Mouse (Mus musculus) intestine, embryonic 15.5 days (tissue): ENCODE results near the gene Psmb8. TPM values are rescaled to one million over a fixed set of nuclear protein-coding genes. Genes with fewer than 3 reads are reported as not detected.

Experiments used
- ATAC-seq: fragments of 200-750 bp; cut with Nextera tagmentation; 2 replicates; pipeline ENCODE4 v1.8.0; 2017; ENCODE audit warnings: moderate TSS enrichment, moderate library complexity
- H3K27ac ChIP-seq: fragments of 300-500 bp; sonication (generic); 2 replicates; pipeline ENCODE4 v1.5.1; 2015; ENCODE audit warnings: mild to moderate bottlenecking, inconsistent platforms
- H3K27me3 ChIP-seq: fragments of 300-500 bp; sonication (generic); replicated peaks from 2 replicates; pipeline ENCODE4 v1.6.1; 2015; ENCODE audit warnings: inconsistent platforms
- H3K36me3 ChIP-seq: fragments of 300-500 bp; sonication (generic); 2 replicates; pipeline ENCODE4 v1.6.1; 2015; ENCODE audit warnings: inconsistent platforms
- H3K4me1 ChIP-seq: fragments of 300-500 bp; sonication (generic); replicated peaks from 2 replicates; pipeline ENCODE4 v1.6.1; 2015; ENCODE audit warnings: inconsistent platforms
- H3K4me2 ChIP-seq: fragments of 300-500 bp; sonication (generic); replicated peaks from 2 replicates; pipeline ENCODE4 v1.6.1; 2015; ENCODE audit warnings: mild to moderate bottlenecking, inconsistent platforms
- H3K4me3 ChIP-seq: fragments of 300-500 bp; sonication (generic); replicated peaks from 2 replicates; pipeline ENCODE4 v1.5.1; 2015; ENCODE audit warnings: inconsistent platforms
- H3K9ac ChIP-seq: fragments of 300-500 bp; sonication (generic); 2 replicates; pipeline ENCODE4 v1.6.1; 2015; ENCODE audit warnings: inconsistent platforms
- H3K9me3 ChIP-seq: fragments of 300-500 bp; sonication (generic); 2 replicates; pipeline ENCODE4 v1.6.1; 2016; ENCODE audit warnings: inconsistent platforms
- WGBS: fragments of 180-500 bp; shearing (Covaris S2); methylation state at CpG from one replicate; pipeline ENCODE4 v1.1.7; 2015; 5-methylcytosine and 5-hydroxymethylcytosine counted together
- polyA plus RNA-seq: library from polyadenylated mRNA; unstranded; fragments of >200 nt; fragmentation: Nextera tagmentation; extraction: Ambion mirVana; gene quantifications from 2 replicates; pipeline ENCODE4 v1.2.1, GENCODE M21; 2015

Psmb8 gene
- polyA plus RNA-seq, 1 experiment from 2014 or later: 15.5 TPM

DNA sequence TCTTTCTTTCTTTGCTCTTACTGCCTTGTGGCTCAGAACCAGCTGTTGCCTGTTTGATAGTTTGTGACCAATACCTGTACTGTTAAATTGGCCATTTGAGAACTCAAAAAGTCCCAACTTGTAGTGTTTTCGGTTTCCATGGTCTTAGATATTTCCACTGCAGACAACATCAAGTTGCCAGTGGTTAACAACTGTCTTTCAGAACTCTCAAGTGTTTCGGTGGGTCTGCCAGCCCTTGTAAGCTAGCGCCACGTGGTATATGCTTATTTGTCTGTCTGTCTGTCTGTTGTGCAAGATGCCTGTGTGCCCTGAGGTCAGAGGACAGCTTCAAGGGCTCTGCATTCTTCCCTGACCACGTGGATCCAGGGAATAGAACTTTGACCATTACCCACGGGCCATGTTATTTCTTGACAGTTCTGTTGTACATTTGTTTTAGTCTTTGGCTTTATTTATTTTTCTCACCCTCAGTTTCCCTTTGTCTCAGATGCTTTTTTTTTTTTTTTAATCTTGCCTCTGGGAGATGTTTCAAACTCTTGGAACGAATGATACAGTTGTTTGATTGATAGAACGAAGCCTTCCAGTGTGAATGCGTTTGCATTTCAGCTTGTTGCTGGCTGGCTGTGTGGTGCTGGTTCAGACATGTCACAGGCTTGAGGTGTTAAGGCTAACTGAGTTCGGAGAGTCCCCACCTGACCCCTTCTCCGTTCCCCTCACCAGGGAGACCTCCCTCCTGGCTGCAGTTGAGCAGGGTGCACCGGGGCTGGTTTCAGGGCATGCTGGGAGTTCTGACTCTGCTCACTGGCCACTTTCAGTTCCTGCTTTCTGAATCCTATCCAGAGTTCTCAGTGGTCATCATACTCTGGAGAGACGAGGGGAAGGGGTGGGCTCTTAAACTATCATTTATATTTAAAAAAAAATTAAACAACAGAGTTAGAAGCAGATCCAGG is 17.3 kb upstream of the Psmb8 start:
- Histone ChIP-seq H3K4me2 (no peak overlapping the region), H3K27me3 (peaks cover under 1% of the 10 kb centered on the region), H3K4me1 (no peaks in the 10 kb centered on the region), H3K9ac (no peak overlapping the region), H3K27ac (no peak overlapping the region), H3K36me3 (no peaks in the 10 kb centered on the region), H3K4me3 (no peak overlapping the region), H3K9me3 (no peaks in the 10 kb centered on the region)
- WGBS: 69% methylated on average over 13 of the region's 13 CpGs
- ATAC-seq: no peak

DNA sequence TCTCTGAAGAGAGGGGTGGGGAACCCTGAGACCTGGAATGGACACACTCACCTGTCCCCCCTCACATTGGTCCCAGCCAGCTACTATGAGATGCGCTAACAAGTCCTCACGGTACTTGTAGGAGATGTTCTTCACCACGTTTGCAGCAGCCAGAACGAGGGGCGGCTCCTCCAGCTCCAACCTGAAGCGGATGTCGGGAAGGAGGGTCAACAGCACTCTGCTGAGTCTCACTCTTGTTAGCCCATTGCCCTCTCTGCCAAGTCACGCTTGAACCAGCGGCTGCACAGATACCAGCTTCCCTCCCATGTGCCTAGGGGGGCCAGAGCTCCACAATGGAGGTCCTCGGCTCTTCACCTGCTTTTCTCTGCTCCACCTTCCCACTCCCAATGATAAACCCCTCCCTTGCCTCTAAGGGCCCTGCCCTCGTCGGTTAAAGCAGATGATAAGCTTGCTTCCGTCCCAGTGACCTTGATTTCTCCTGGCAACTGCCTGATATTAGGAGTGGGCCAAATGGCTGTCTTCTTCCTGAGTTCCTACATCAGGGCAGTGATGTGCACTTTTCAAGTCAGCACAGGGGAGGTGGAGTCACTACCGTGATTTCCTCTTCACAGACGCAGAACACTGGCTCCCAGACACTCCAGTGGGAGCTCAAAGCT is 13.8 kb upstream of the Psmb8 start:
- no peaks in the 10 kb centered on the region for H3K9me3 ChIP-seq
- peaks cover 9% of the 10 kb centered on the region for H3K4me1 ChIP-seq
- no peak overlapping the region for H3K9ac ChIP-seq
- 68% methylated on average over 15 of the region's 15 CpGs for WGBS
- H3K4me3 ChIP-seq: no peak overlapping the region
- no peak overlapping the region for H3K27ac ChIP-seq
- peaks cover 15% of the 10 kb centered on the region for H3K27me3 ChIP-seq
- no peaks in the 10 kb centered on the region for H3K36me3 ChIP-seq
- H3K4me2 ChIP-seq: no peak overlapping the region
- ATAC-seq: no peak

DNA sequence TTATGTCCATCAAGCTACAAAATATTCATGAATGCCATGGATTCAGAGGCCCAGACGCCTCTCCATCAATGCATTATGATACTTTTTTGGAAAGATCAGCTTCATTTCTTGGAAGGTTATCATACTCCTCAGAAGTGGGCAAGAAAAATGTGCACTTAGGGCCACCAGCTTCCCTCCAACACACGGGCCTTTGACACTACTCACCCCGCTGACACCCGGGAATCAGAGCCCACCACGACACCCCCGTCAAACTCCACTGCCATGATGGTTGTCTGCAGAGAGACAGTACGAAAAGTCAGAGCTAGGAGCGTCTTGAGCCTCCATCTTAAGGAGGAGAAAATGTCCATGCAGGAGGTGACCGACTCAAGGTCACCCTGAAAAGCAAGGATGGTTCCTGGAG is 12.0 kb upstream of the Psmb8 start:
- Histone ChIP-seq H3K9ac (no peak overlapping the region), H3K27ac (no peak overlapping the region), H3K4me2 (no peak overlapping the region), H3K36me3 (no peaks in the 10 kb centered on the region), H3K9me3 (no peaks in the 10 kb centered on the region), H3K4me3 (no peak overlapping the region), H3K27me3 (peaks cover 15% of the 10 kb centered on the region), H3K4me1 (peaks cover 9% of the 10 kb centered on the region)
- WGBS: 89% methylated on average over 9 of the region's 9 CpGs
- no peak for ATAC-seq

DNA sequence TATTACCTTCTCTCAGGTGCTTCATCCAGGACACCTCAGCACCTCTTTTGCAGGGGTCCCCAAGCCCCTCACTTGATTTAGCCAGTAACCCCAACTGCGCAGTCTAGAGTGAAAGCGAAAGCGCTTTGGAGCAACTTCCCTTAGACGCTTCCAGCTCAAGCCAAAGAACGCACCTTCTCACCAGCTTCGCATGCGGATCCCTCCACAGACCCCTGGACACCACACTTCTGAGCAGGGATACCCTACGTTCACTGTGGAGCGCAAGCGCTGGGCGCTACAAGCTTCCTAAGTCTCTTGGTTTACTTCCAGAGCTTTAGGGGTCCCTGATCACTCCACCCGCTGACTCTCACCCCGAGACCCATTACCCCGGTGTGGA is 10.6 kb upstream of the Psmb8 start:
- H3K4me3 ChIP-seq: peak overlapping the region; percentile 63
- no peaks in the 10 kb centered on the region for H3K9me3 ChIP-seq
- H3K27me3 ChIP-seq: peaks cover 17% of the 10 kb centered on the region
- peak; percentile 64 for ATAC-seq
- peak overlapping the region; percentile 99 for H3K4me2 ChIP-seq
- no peaks in the 10 kb centered on the region for H3K36me3 ChIP-seq
- H3K4me1 ChIP-seq: peaks cover 9% of the 10 kb centered on the region
- peak overlapping the region; percentile 45 for H3K9ac ChIP-seq
- peak overlapping the region; percentile 75; the same call in 1 of the 2 replicates for H3K27ac ChIP-seq
- 3% methylated on average over 14 of the region's 14 CpGs for WGBS

DNA sequence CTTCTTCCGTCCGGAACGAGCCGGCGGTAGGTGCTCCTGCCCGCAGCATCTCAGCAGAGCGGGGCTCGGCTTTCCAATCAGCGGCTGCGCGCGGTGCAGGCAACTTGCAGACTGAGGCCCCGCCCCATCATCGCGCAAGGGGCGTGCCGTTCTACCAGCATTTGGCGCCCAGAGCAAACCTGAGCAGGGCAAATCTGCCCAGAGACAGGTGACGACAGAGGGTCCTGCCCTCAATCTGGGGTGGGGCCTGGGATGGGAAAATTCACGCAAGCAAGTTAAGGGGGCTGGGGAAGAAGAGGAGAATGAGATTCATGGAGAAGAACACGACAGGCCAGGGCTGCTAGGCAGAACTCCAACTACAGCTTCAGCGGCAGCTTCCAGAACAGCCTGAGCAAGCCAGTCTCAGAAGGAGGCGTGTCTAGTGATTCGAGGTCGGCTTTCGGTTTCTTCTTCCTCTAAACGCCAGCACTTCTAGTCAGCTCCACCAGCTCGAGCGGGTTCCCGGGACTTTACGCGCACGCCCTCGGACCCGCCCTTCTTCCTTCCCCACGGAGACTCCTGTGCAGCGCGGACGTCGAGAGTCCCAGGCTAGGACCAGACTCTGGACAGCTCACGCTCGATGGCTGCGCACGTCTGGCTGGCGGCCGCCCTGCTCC is 10.1 kb upstream of the Psmb8 start, which contains the start of the genes Tap1 and Psmb9:
Gene Tap1, plus strand, starts transcription at position 293 of the 656 bp plus-strand sequence.
Gene Psmb9, minus strand, starts transcription at position 504 of the 656 bp plus-strand sequence.
- Histone ChIP-seq H3K9ac (peak within 1 kb of the TSS; percentile 66), H3K36me3 (no peaks in the 10 kb centered on the region), H3K27me3 (peaks cover 22% of the 10 kb centered on the region), H3K4me1 (peaks cover 9% of the 10 kb centered on the region), H3K4me3 (peak within 1 kb of the TSS; percentile 63), H3K27ac (peak within 1 kb of the TSS; percentile 75), H3K4me2 (peak within 1 kb of the TSS; percentile 99), H3K9me3 (no peaks in the 10 kb centered on the region)
- peak; percentile 99 for ATAC-seq
- under 1% methylated on average over 46 of the region's 46 CpGs for WGBS

DNA sequence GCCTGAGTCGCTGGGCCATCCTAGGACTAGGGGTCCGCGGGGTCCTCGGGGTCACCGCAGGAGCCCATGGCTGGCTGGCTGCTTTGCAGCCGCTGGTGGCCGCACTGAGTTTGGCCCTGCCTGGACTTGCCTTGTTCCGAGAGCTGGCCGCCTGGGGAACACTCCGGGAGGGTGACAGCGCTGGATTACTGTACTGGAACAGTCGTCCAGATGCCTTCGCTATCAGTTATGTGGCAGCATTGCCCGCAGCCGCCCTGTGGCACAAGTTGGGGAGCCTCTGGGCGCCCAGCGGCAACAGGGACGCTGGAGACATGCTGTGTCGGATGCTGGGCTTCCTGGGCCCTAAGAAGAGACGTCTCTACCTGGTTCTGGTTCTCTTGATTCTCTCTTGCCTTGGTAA is 9.5 kb upstream of the Psmb8 start:
- ATAC-seq: no peak
- H3K27ac ChIP-seq: peak overlapping the region; percentile 75
- peaks cover 11% of the 10 kb centered on the region for H3K4me1 ChIP-seq
- H3K36me3 ChIP-seq: no peaks in the 10 kb centered on the region
- H3K9me3 ChIP-seq: no peaks in the 10 kb centered on the region
- peak overlapping the region; percentile 63 for H3K4me3 ChIP-seq
- peaks cover 28% of the 10 kb centered on the region for H3K27me3 ChIP-seq
- peak overlapping the region; percentile 66 for H3K9ac ChIP-seq
- 4% methylated on average over 20 of the region's 20 CpGs for WGBS
- H3K4me2 ChIP-seq: peak overlapping the region; percentile 99

DNA sequence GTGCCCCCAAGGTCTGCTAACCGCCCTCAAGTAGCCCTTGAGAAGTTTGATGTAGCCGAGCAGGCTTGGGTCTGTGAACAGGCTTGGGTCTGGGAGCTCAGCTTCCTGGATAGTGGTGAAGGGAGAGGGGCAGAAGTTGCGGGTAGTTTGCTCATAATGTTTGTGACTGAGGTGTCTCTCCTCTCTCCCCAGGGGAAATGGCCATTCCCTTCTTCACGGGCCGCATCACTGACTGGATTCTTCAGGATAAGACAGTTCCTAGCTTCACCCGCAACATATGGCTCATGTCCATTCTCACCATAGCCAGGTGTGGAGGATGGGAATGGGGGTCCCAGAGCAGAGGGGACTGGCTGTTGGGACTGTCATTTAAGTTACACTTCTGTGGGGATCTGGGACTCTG is 8.5 kb upstream of the Psmb8 start:
- Histone ChIP-seq H3K4me1 (peaks cover 11% of the 10 kb centered on the region), H3K27me3 (peaks cover 33% of the 10 kb centered on the region), H3K36me3 (no peaks in the 10 kb centered on the region), H3K27ac (no peak overlapping the region), H3K9me3 (no peaks in the 10 kb centered on the region), H3K4me3 (no peak overlapping the region), H3K9ac (no peak overlapping the region), H3K4me2 (no peak overlapping the region)
- 74% methylated on average over 6 of the region's 6 CpGs for WGBS
- ATAC-seq: no peak

DNA sequence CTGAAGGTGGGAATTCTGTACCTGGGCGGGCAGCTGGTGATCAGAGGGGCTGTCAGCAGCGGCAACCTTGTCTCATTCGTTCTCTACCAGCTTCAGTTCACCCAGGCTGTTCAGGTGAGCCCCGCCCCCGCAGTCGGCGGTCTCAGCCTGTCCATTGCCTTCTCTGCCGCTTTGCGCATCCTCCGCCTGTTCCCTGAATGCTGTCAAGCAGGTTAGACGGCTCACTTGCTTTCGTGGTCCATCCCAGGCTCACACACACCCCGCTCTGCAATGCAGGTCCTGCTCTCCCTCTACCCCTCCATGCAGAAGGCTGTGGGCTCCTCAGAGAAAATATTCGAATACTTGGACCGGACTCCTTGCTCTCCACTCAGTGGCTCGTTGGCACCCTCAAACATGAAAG is 4.7 kb upstream of the Psmb8 start:
- no peak for ATAC-seq
- peaks cover 47% of the 10 kb centered on the region for H3K27me3 ChIP-seq

DNA sequence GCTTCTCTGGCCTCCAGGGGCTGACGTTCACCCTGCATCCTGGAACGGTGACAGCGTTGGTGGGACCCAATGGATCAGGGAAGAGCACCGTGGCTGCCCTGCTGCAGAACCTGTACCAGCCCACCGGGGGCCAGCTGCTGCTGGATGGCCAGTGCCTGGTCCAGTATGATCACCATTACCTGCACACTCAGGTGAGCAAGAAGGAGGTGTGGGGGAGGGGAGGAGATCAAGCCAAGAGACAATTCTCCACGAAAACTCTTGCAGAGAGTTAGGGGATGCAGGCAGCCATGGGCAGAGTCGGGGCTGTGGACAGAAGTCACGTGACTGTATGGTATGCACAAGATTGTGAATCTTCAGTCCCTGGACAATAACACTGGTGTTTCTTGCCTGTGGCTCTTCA is 4.1 kb upstream of the Psmb8 start:
- Histone ChIP-seq H3K4me3 (no peak overlapping the region), H3K4me1 (peaks cover 11% of the 10 kb centered on the region), H3K9me3 (no peaks in the 10 kb centered on the region), H3K36me3 (no peaks in the 10 kb centered on the region), H3K9ac (no peak overlapping the region), H3K27me3 (peaks cover 48% of the 10 kb centered on the region), H3K4me2 (no peak overlapping the region), H3K27ac (no peak overlapping the region)
- WGBS: 50% methylated on average over 8 of the region's 8 CpGs
- ATAC-seq: no peak

More for the DNA sequence above, 4.7 kb upstream of the Psmb8 start:
- Histone ChIP-seq H3K27ac (no peak overlapping the region), H3K36me3 (no peaks in the 10 kb centered on the region), H3K4me2 (no peak overlapping the region), H3K9me3 (no peaks in the 10 kb centered on the region), H3K4me1 (peaks cover 9% of the 10 kb centered on the region), H3K4me3 (no peak overlapping the region), H3K9ac (no peak overlapping the region)
- 23% methylated on average over 16 of the region's 16 CpGs for WGBS

DNA sequence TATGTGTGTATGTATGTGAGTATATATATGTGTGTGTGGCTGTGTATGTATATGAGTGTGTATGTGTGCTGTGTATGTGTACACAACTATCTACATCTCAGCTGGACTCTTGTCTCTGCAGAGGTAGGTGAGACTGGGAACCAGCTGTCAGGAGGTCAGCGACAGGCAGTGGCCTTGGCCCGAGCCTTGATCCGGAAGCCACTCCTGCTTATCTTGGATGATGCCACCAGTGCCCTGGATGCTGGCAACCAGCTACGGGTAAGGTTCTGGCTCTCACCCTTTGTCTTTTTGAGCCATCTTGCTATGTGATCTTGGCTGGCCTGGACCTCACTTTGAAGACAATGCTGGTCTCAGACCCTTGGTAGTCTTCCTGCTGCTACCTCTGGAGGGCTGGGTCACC is 2.8 kb upstream of the Psmb8 start:
- no peak overlapping the region for H3K9ac ChIP-seq
- peaks cover 11% of the 10 kb centered on the region for H3K4me1 ChIP-seq
- no peaks in the 10 kb centered on the region for H3K9me3 ChIP-seq
- H3K27ac ChIP-seq: no peak overlapping the region
- no peak overlapping the region for H3K4me2 ChIP-seq
- H3K4me3 ChIP-seq: no peak overlapping the region
- WGBS: 81% methylated on average over 4 of the region's 4 CpGs
- H3K36me3 ChIP-seq: no peaks in the 10 kb centered on the region
- no peak for ATAC-seq
- H3K27me3 ChIP-seq: peaks cover 55% of the 10 kb centered on the region

DNA sequence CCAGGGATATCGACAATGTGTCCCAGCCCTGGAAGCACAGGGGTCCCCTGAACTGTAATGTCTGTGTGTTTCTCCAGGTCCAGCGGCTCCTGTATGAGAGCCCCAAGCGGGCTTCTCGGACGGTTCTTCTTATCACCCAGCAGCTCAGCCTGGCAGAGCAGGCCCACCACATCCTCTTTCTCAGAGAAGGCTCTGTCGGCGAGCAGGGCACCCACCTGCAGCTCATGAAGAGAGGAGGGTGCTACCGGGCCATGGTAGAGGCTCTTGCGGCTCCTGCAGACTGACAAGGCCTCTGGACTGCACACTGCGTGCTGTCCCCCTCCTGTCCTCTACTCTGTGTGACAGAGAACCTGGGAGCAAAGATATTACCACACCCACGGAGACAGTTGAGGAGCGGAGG is 1.0 kb upstream of the Psmb8 start:
- no peaks in the 10 kb centered on the region for H3K9me3 ChIP-seq
- H3K27me3 ChIP-seq: peaks cover 55% of the 10 kb centered on the region
- no peak overlapping the region for H3K4me2 ChIP-seq
- no peaks in the 10 kb centered on the region for H3K36me3 ChIP-seq
- no peak for ATAC-seq
- 36% methylated on average over 12 of the region's 12 CpGs for WGBS
- H3K9ac ChIP-seq: no peak overlapping the region
- H3K4me3 ChIP-seq: no peak overlapping the region
- no peak overlapping the region for H3K27ac ChIP-seq
- H3K4me1 ChIP-seq: peaks cover 11% of the 10 kb centered on the region

DNA sequence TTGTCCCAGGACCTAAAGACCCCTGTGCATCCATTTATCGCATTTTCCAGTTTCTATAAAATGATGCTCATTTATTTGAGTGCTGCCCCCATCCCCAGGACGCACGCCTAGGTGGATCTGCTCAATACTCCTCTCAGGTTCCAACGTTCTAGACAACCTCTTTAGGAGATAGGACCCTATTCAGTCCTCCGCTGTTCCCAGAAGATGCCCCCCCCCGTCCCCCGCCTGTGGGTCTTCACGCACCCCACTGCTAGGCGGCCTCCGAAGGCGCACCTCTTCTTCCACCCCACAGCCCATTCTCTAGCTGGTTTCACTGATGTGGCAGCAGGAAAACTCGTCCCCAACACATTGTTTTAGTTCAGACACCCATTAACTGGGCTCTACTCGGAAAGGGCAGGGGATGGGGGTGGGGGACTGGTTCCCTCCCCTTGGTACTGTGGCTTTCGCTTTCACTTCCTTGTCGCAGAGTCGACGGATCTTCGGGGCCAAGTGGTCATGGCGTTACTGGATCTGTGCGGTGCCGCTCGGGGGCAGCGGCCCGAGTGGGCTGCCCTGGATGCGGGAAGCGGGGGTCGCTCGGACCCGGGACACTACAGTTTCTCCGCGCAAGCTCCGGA is 491 bp downstream of the Psmb8 start:
- peaks cover 10% of the 10 kb centered on the region for H3K4me1 ChIP-seq
- H3K36me3 ChIP-seq: no peaks in the 10 kb centered on the region
- no peaks in the 10 kb centered on the region for H3K9me3 ChIP-seq
- peak overlapping the region; percentile 39 for H3K4me3 ChIP-seq
- WGBS: 3% methylated on average over 32 of the region's 32 CpGs
- peak overlapping the region; percentile 29 for H3K9ac ChIP-seq
- H3K27ac ChIP-seq: no peak overlapping the region
- H3K27me3 ChIP-seq: peaks cover 42% of the 10 kb centered on the region
- peak; percentile 66 for ATAC-seq
- H3K4me2 ChIP-seq: peak overlapping the region; percentile 92
